Comparison of ENCODE assay signal across 9 mouse cellular contexts in genomic region chr19:55219359-55219758, GRCm38 (mm10). TPM values are rescaled to one million over a fixed set of nuclear protein-coding genes. Genes with fewer than 3 reads are reported as not detected.
DNase-seq lines count a peak whose midpoint lies in the region; ATAC-seq and TF ChIP-seq lines count a peak whose summit lies in the region.
"Had no signal": no experiment of that assay in that cellular context is flagged by ENCODE, and none has a peak within 500 bp of the region (broad histone marks: within the 10 kb centered on the region; RNA-seq: fewer than 3 reads in every experiment).

No protein-coding gene starts in this region.

- no peaks in the 10 kb centered on the region for H3K4me1 ChIP-seq in embryonic facial prominence, embryonic 14.5 days (ENCODE audit: control insufficient read depth, insufficient read depth, low read length)
- H3K4me1 ChIP-seq in intestine, postnatal 0 days (replicated peaks; ENCODE audit: control insufficient read depth, insufficient read depth, low read length), result no peaks in the 10 kb centered on the region

- 68% methylated on average over 8 of the region's 8 CpGs for WGBS in embryonic facial prominence, embryonic 14.5 days
- 68% methylated on average over 8 of the region's 8 CpGs for WGBS in intestine, postnatal 0 days

- H3K27ac ChIP-seq in embryonic facial prominence, embryonic 14.5 days (replicated peaks; ENCODE audit: low read depth, low read length), result no peak overlapping the region
- no peak overlapping the region for H3K27ac ChIP-seq in intestine, postnatal 0 days (ENCODE audit: low read depth, low read length)

- H3K4me2 ChIP-seq in embryonic facial prominence, embryonic 14.5 days (ENCODE audit: low read depth, low read length), result peak overlapping the region; percentile 67; the same call in 1 of the 2 replicates
- no peak overlapping the region for H3K4me2 ChIP-seq in intestine, postnatal 0 days (replicated peaks; ENCODE audit: low read depth)

- no peak for TF ChIP-seq CTCF in intestine, postnatal 0 days (IDR thresholded peaks at IDR 0.05; ENCODE audit: low read depth)

- ATAC-seq in embryonic facial prominence, embryonic 14.5 days (ENCODE audit: low read depth), result peak; percentile 26; the same call in 1 of the 2 replicates
- ATAC-seq in intestine, postnatal 0 days, result no peak
- ATAC-seq in megakaryocyte-erythroid progenitor cell, adult 5-6 weeks (replicated peaks; ENCODE audit: low FRiP score, low TSS enrichment, poor library complexity, severe bottlenecking), result peak; percentile 9

- H3K27me3 ChIP-seq in embryonic facial prominence, embryonic 14.5 days (replicated peaks; ENCODE audit: control insufficient read depth, insufficient read depth, low read length), result no peaks in the 10 kb centered on the region
- no peaks in the 10 kb centered on the region for H3K27me3 ChIP-seq in intestine, postnatal 0 days (replicated peaks; ENCODE audit: control insufficient read depth, insufficient read depth, low read length)

- peak; percentile 33 to 62 for DNase-seq in lung, adult 18-20 months
- no peak for DNase-seq in lung, postnatal 25 days (ENCODE audit: low spot score)
- peak; percentile 62 for DNase-seq in embryonic facial prominence, embryonic 14.5 days (ENCODE audit: low spot score)
- DNase-seq in gastrocnemius, postnatal 4 days (ENCODE audit: low spot score in 2 of 2), result no peak
- DNase-seq in thymus, postnatal 25 days, result no peak
- DNase-seq: gastrocnemius, postnatal 10 days; thymus, postnatal 14 days had no signal

- no peaks in the 10 kb centered on the region for H3K9me3 ChIP-seq in embryonic facial prominence, embryonic 14.5 days (ENCODE audit: control insufficient read depth, low read length)
- H3K9me3 ChIP-seq in intestine, postnatal 0 days (ENCODE audit: control insufficient read depth), result no peaks in the 10 kb centered on the region

- H3K36me3 ChIP-seq in embryonic facial prominence, embryonic 14.5 days (ENCODE audit: control insufficient read depth, insufficient read depth, low read length), result no peaks in the 10 kb centered on the region
- H3K36me3 ChIP-seq in intestine, postnatal 0 days (ENCODE audit: control insufficient read depth, insufficient read depth), result no peaks in the 10 kb centered on the region

- no peak overlapping the region for H3K4me3 ChIP-seq in embryonic facial prominence, embryonic 14.5 days (ENCODE audit: low read depth, low read length)
- no peak overlapping the region for H3K4me3 ChIP-seq in intestine, postnatal 0 days (ENCODE audit: low read depth, low read length)

- H3K9ac ChIP-seq in embryonic facial prominence, embryonic 14.5 days (ENCODE audit: low read depth, low read length), result no peak overlapping the region
- 0 out of 2 replicates have a peak overlapping the region, but pooled peaks have one; percentile 18 for H3K9ac ChIP-seq in intestine, postnatal 0 days (ENCODE audit: low read depth, low read length)

RNA-seq across cellular contexts. Expression of gene Gucy2g, which starts 21.7 kb away (rescaled TPM):
- 0.06 TPM in 1 of 2 replicates, not detected in the other for polyA plus RNA-seq in embryonic facial prominence, embryonic 14.5 days (2014; fragmentation: Nextera tagmentation; extraction: Ambion mirVana)
- polyA plus RNA-seq in intestine, postnatal 0 days (2015; fragmentation: Nextera tagmentation; extraction: Ambion mirVana), result 0.12 and 0.17 TPM in 2 replicates
- not detected in 2 replicates for total RNA-seq in megakaryocyte-erythroid progenitor cell, adult 5-6 weeks (2014; fragmentation: Nextera tagmentation)
- total RNA-seq in megakaryocyte-erythroid progenitor cell, adult 5-6 weeks (2017), result not detected in 2 replicates
- total RNA-seq in gastrocnemius, postnatal 4 days (2021), result under 1 TPM in 1 of 2 experiments, not detected in 1; 0.10 TPM

RNA-seq across cellular contexts. Expression of gene Acsl5, which starts 32.4 kb away (rescaled TPM):
- 31.0 and 36.4 TPM in 2 replicates for polyA plus RNA-seq in embryonic facial prominence, embryonic 14.5 days (2014; fragmentation: Nextera tagmentation; extraction: Ambion mirVana)
- 1,862 and 1,917 TPM in 2 replicates for polyA plus RNA-seq in intestine, postnatal 0 days (2015; fragmentation: Nextera tagmentation; extraction: Ambion mirVana)
- 180 and 241 TPM in 2 replicates for total RNA-seq in megakaryocyte-erythroid progenitor cell, adult 5-6 weeks (2014; fragmentation: Nextera tagmentation)
- 295 and 345 TPM in 2 replicates for total RNA-seq in megakaryocyte-erythroid progenitor cell, adult 5-6 weeks (2017)
- total RNA-seq in gastrocnemius, postnatal 4 days (2021), result 10 to 100 TPM; 12.0 to 12.4 TPM

RNA-seq across cellular contexts. Expression of gene Tectb, which starts 38.8 kb away (rescaled TPM):
- 1.6 and 2.4 TPM in 2 replicates for polyA plus RNA-seq in embryonic facial prominence, embryonic 14.5 days (2014; fragmentation: Nextera tagmentation; extraction: Ambion mirVana)
- polyA plus RNA-seq in intestine, postnatal 0 days (2015; fragmentation: Nextera tagmentation; extraction: Ambion mirVana), result not detected in 2 replicates
- not detected in 2 replicates for total RNA-seq in megakaryocyte-erythroid progenitor cell, adult 5-6 weeks (2014; fragmentation: Nextera tagmentation)
- total RNA-seq in megakaryocyte-erythroid progenitor cell, adult 5-6 weeks (2017), result not detected in 2 replicates
- under 1 TPM; 0.22 to 0.29 TPM for total RNA-seq in gastrocnemius, postnatal 4 days (2021)

Comparison
In these comparisons a context has a peak if more than half of its experiments do, and no peak if none do; other contexts are left out.
1. DNase-seq: peak in lung, adult 18-20 months (2 of 2) and embryonic facial prominence, embryonic 14.5 days (single experiment); none in lung, postnatal 25 days (single experiment), gastrocnemius, postnatal 4 days (0 of 2) and thymus, postnatal 25 days (single experiment).
2. RNA of gene Acsl5, which starts 32.4 kb away (total RNA-seq): 180 to 345 TPM in megakaryocyte-erythroid progenitor cell, adult 5-6 weeks; 12.0 to 12.4 TPM in gastrocnemius, postnatal 4 days; every median in the first group is over 10 times any median in the second.